Mouse (Mus musculus) cerebellum, adult 2 months (tissue): Measurements from ENCODE around the gene Gmppb.
A peak's percentile ranks its signal among the peaks of the same experiment; 100 is the strongest.

ENCODE experiments used
- CTCF ChIP-seq: fragments of 200-500 bp; IDR thresholded peaks from 2 replicates; pipeline ENCODE4 v1.5.1; 2011; ENCODE audit warnings: low read depth, mild to moderate bottlenecking, control low read depth, low read length, moderate library complexity, borderline replicate concordance; ENCODE audit not compliant: insufficient read depth
- POLR2A ChIP-seq: fragments of 200-500 bp; IDR thresholded peaks from 2 replicates; pipeline ENCODE4 v1.6.1; 2011; ENCODE audit warnings: low read length, control low read depth, borderline replicate concordance; ENCODE audit not compliant: insufficient read depth

DNA sequence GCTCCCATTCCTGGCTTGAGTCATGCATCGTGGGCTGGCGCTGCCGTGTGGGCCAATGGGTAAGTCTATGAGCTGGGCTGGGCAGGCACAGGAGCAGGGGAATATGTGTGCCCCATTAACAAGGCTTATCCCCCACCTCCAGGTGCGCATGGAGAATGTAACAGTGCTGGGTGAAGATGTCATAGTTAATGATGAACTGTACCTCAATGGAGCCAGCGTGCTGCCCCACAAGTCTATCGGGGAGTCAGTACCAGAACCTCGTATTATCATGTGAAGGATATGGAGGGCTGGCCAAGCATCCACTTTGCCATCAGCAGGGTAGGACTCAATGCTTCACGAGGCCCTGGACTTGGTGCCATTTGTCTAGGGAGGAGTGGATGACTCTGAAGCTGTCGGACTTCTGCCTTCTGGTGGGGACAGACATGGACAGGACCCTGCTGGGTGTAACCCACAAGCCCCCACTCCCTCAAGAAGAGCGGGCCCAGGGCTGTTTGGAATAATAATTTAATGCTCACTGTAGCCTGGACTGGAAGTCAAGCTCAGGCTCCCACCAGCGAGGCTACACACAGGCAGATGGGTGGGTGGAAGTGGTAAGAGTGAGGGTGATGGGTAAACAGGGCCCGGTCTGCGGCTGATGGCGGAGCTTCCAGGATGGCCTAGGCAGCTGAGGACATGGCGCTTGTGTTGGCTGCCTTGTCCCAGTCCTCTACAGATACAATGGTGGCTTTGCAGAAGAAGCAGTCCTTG lies 2.3 kb downstream of the Gmppb start:
- no peak for TF ChIP-seq CTCF
- peak; percentile 8; the same call in 1 of the 2 replicates for TF ChIP-seq POLR2A
